Mouse (Mus musculus): ENCODE results near the gene Parpbp.
A peak's percentile ranks its signal among the peaks of the same experiment; 100 is the strongest.

Parpbp gene

DNA sequence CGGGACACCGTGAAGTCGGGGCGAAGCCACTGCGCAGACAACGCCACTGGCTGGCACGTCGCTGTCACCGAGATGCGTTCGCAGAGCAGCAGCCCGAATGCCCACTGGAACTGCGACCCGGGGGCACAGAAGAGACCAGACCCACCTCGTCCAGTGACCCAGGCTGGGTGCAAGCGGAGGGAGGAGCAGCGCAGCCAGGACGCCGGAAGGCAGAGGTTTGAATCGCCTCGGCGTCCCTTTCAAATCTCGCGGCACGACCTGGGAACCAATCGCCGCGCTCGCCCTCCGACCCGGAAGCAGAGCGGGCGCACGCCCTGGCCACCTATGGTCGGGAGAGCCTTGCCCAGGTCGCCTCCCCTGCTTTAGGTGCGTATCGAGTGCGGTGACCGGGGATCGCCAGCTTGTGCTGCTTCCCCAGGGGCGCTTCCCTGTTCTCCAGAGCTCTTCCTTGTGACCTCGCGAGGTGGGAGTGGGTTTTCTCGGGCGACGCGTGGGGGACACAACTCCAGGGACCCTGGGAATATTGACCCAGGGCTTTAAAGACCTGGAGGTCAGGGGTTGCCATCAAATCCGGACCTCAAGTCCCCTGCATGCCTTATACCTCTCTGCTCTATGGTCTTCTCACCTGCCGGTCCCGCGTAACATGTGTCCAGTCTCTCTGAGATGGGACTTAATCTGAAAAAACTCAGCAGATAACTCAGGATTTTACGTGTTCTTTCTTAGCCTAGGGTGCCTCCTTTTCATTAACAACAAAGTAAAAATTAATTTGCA lies at the start of gene Parpbp, which contains the start of gene Nup37:
Parpbp (minus strand) TSS at position 235 of the 771 bp plus-strand sequence.
Nup37 (plus strand) TSS at position 286 of the 771 bp plus-strand sequence.
- peak; percentile 84 to 85 for DNase-seq

- no peak for DNase-seq
These were observed 20.8 kb upstream of the Parpbp start for GRCm38 (mm10) chr10:88167438-88168077.

DNA sequence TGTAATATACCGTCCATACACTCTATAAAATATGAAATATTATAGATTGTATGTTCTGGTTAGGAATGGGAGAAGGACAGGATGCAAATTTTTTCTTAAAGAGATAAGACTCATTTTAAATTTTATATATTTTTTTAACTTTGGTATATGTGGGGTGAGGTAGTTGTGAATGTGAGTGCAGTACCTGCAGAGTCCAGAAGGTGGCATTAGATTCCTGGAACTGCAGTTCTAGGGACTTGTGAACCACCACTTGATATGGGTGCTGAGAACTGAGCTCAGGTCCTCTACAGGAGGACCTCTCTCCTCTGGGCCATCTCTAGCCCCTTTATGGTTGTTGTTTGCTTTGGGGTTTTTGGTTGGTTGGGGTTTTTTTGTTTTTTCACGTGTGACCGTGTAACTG lies 19.4 kb upstream of the Parpbp start:
- no peak for DNase-seq

DNA sequence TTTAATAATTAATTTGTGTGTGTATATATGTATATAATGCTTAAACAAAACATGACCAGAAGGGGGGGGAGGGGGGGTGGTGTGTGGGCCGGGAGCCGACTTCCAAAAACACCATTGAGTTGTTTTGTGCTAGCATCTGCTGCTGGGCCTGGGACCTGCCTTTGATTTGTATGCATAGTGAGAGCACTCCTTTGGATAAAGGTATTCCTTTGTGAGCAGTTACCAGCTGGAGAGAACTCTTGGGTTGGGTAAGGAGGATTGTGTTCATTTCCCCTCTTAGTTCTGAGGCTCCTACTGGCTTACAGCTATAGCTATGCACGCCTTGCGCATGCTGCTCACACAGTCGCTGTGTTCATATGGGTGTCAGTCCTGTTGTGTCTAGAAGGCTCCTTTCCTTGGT lies 15.9 kb upstream of the Parpbp start:
- DNase-seq: no peak

DNA sequence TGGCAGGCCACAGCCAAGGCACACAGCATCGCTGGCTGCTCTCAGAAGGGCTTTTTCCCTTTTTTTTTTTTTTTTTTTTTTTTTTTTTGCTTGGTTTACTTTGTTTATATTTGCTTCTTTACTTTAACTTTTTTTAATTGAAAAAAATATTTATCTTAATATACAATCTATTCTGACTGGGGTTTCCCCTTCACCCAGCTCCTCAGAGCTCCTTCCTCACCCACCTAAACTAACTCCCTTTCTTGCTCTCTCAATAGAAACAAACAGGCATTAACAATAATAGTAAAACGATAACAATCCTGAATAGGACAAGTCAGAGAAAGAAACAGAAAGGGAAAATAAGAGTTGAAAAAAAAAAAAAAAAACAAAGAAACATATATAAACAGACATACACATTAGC lies 15.4 kb upstream of the Parpbp start:
- no peak for DNase-seq

- no peak for DNase-seq
These were observed 4.9 kb upstream of the Parpbp start for GRCm38 (mm10) chr10:88151658-88152057.

GRCm38 (mm10) chr10:88150381-88150780 lies 3.6 kb upstream of the Parpbp start:
- no peak for DNase-seq

DNA sequence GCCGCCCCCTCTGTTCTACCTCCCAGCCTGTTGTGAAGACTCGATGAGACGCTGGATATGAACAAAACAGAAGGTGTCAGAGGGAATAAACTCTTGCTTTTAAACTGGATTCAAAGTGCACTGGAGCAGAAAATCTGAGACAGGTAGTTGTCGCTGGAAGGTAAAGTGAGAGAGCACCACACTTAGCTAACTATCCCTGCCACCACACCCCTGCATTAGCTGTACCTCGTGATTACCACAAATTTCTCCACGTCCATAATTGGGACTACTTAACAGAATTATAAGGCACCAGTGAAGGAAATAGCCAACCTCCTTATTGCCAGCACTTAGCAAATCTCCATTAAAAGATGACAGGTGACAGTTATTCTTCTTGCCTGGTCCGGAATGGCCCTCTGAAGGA lies 554 bp downstream of the Parpbp start:
- DNase-seq: no peak

DNA sequence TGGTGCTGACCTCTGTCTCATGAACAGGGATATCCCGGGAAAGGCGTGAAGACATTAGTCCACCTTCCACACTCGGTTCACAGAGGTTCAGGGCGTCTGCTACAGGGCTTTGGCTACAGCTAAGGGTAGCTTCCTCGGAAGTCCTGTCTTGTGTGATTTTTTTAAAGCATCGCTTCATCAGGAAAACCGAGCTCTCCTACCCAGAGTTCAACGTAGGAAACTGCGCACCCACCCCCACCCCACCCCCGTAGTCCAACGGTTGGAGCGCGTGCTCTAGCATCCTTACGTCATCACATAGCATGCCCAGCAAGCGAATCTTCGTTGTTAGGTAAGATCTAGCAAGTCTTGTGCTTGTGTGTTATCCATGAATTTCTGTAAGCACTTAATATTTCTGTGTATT lies 11.1 kb downstream of the Parpbp start:
- no peak for DNase-seq

DNA sequence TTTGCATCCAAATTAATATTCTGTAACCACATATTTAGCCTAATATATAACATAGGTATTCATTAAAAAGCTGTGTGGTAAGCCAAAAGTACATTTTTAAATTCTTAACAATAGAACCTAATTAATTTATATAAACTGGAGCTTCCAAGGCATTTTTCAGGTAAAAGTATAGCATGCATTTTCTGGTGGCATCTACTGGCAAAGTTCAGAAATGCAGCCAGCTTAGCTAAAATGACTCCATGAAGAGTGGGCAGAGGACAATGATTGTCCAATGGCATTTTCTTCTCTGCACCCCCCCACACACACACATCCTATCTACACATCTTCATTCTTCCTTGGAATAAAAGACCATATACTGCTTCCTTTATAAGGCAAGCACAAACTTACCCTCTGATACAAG lies 27.0 kb downstream of the Parpbp start:
- no peak for DNase-seq

DNA sequence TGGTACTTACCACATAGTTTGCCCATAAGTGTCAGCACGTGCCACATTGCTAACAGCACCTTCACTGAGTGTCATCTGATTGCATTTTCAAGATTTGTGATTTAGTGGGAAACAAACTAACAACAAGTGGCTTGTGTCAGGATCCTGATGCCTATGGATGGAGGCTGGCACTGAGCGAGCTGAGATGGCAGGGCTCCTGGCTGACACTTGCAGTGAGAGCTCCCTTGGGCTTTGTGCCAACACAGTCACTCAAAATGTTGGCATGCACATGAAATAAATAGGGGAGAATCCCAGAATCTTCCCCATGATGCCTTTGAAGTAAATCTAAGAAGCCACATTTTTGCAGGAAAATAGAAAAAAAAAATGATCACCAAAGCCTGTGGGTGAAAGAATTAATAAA lies 33.5 kb downstream of the Parpbp start:
- no peak for DNase-seq

- no peak for DNase-seq
These were observed 40.6 kb downstream of the Parpbp start for GRCm38 (mm10) chr10:88106169-88106568.

DNA sequence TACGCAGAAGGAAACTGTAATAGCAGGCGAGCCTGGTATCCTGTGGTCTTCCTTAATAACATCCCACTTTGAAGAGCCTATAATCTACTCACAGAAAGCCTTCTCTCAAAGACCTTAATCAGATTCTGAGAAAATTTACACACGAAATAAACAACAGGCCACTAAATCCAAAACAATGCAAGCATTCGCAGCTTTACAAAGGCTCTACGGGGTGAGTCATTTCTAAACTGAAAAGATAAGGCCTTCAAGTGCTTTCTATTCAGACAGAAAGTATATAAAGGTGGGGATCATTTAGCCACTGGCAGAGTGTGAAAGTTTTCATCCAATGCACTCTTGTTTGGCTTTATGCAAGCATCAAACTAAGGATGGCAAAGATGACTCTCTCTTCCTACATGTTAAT lies 56.0 kb downstream of the Parpbp start, which contains the start of gene Pmch:
Pmch (plus strand) TSS at position 301 of the 400 bp plus-strand sequence.
- DNase-seq: no peak

GRCm38 (mm10) chr10:88067377-88067776 lies 79.4 kb downstream of the Parpbp start:
- DNase-seq: no peak

DNA sequence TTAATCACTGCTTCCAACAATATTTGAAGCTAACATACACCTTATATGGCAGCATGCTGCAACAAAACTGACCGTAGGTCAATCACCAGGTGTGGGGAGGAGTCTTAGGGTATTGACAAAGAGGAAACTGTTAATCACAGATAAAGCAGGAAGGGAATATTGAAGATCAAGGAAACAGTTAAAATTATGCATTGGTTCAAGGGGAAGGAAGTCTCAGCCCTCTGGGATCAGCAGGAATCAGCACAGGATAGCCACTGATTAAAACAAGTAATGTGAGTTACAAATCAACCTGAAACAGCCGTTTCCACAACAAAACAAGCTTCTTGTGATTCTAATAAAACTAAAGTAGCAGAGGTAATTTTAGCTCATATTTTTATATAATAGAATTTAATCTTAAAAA lies 81.9 kb downstream of the Parpbp start:
- DNase-seq: no peak

GRCm38 (mm10) chr10:88063436-88063835 lies 83.3 kb downstream of the Parpbp start:
- DNase-seq: no peak

GRCm38 (mm10) chr10:88056950-88057649 lies 89.6 kb downstream of the Parpbp start:
- DNase-seq: peak; percentile 32 to 42

GRCm38 (mm10) chr10:88054233-88054985 lies 92.3 kb downstream of the Parpbp start:
- DNase-seq: no peak

- DNase-seq: no peak
These were observed 100.5 kb downstream of the Parpbp start for GRCm38 (mm10) chr10:88046098-88046771.

GRCm38 (mm10) chr10:88044297-88044696 lies 102.4 kb downstream of the Parpbp start:
- no peak for DNase-seq

Data from lung, adult 18-20 months (tissue).